Mouse (Mus musculus) kidney, adult 2 months (tissue): ENCODE results near the gene Gm2001.
"Not testable (repeated sequence)": the region's sequence is repeated elsewhere in the genome, so short reads cannot be mapped to it uniquely, and the experiment has no call there.

ENCODE experiments used
- CTCF ChIP-seq: fragments of 200-500 bp; conservative IDR thresholded peaks from 2 replicates; pipeline ENCODE4 v1.5.1; 2011; ENCODE audit warnings: low read depth, mild to moderate bottlenecking, control low read depth, low read length, moderate library complexity, mixed read lengths; ENCODE audit not compliant: insufficient read depth, insufficient read length
- POLR2A ChIP-seq: fragments of 200-500 bp; IDR thresholded peaks from one replicate; pipeline ENCODE4 v1.6.1; 2011; ENCODE audit warnings: low read depth, low read length, control low read depth

DNA sequence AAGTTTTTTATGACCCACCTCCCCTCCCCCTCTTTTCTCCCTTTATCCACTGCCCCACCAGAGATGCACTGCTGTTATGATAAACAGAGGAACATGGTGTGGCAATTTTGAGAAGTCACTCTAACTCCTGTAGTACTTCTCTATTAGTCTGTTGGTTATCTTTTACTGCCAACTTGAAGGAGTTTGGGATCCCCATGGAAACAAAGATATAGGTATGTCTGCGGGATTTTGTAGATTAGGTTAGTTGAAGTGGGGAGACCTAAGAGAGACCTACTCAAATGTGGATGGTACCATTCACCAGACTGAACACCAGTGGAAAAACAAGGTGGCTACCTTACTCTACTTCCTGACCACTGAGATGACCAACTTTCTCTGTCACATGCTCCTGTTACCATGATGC is 13.9 kb upstream of the Gm2001 start:
- not testable (repeated sequence) for TF ChIP-seq POLR2A, CTCF
